Mouse (Mus musculus) WW6 (cell line): Measurements from ENCODE around the gene Bnip1.

ENCODE experiments used
- DNase-seq: peaks from one replicate; pipeline ENCODE4 v3.0.0-alpha.2; 2013; ENCODE audit warnings: low read depth, low spot score

Bnip1 gene

GRCm38 (mm10) chr17:26793068-26793765 lies 12.4 kb downstream of the Bnip1 start:
- no peak for DNase-seq

- DNase-seq: no peak
Measured at GRCm38 (mm10) chr17:26794744-26795143, 13.9 kb downstream of the Bnip1 start.

GRCm38 (mm10) chr17:26795386-26795785 lies 14.5 kb downstream of the Bnip1 start:
- DNase-seq: no peak

GRCm38 (mm10) chr17:26797379-26798128 lies 16.7 kb downstream of the Bnip1 start:
- no peak for DNase-seq

GRCm38 (mm10) chr17:26802886-26803285 lies 22.0 kb downstream of the Bnip1 start:
- DNase-seq: no peak

GRCm38 (mm10) chr17:26812607-26813006 lies 31.7 kb downstream of the Bnip1 start:
- DNase-seq: no peak

- DNase-seq: no peak
Measured at GRCm38 (mm10) chr17:26813497-26813896, 32.6 kb downstream of the Bnip1 start.

- DNase-seq: no peak
Measured at GRCm38 (mm10) chr17:26816810-26817209, 35.9 kb downstream of the Bnip1 start.

GRCm38 (mm10) chr17:26817776-26818175 lies 36.9 kb downstream of the Bnip1 start:
- DNase-seq: no peak

- DNase-seq: no peak
Measured at GRCm38 (mm10) chr17:26826131-26826530, 45.3 kb downstream of the Bnip1 start.

GRCm38 (mm10) chr17:26833806-26834205 lies 52.9 kb downstream of the Bnip1 start:
- DNase-seq: no peak

- DNase-seq: no peak
Measured at GRCm38 (mm10) chr17:26834302-26834965, 53.6 kb downstream of the Bnip1 start.

- DNase-seq: no peak
Measured at GRCm38 (mm10) chr17:26834966-26835755, 54.3 kb downstream of the Bnip1 start.

GRCm38 (mm10) chr17:26835956-26836355 lies 55.1 kb downstream of the Bnip1 start:
- no peak for DNase-seq

- no peak for DNase-seq
Measured at GRCm38 (mm10) chr17:26836377-26836776, 55.5 kb downstream of the Bnip1 start.

- DNase-seq: no peak
Measured at GRCm38 (mm10) chr17:26836786-26837545, 56.1 kb downstream of the Bnip1 start.

- no peak for DNase-seq
Measured at GRCm38 (mm10) chr17:26837546-26837985, 56.7 kb downstream of the Bnip1 start.

- DNase-seq: no peak
Measured at GRCm38 (mm10) chr17:26838191-26838910, 57.5 kb downstream of the Bnip1 start.

- DNase-seq: no peak
Measured at GRCm38 (mm10) chr17:26838911-26839717, 58.2 kb downstream of the Bnip1 start.
